Mouse (Mus musculus) MEL (cell line): ENCODE measurements around the gene Cdca3. TPM values are rescaled to one million over a fixed set of nuclear protein-coding genes. Genes with fewer than 3 reads are reported as not detected.
"Not testable (repeated sequence)": the region's sequence is repeated elsewhere in the genome, so short reads cannot be mapped to it uniquely, and the experiment has no call there.

Source experiments
- DNase-seq: peaks from one replicate; pipeline ENCODE4 v3.0.0; 2011; ENCODE audit warnings: low read depth, low spot score
- H3K27ac ChIP-seq: 2 replicates; pipeline ENCODE4 v1.5.1; 2012; ENCODE audit warnings: low read depth, mild to moderate bottlenecking, control low read depth, low read length, moderate library complexity; ENCODE audit not compliant: control insufficient read depth
- H3K27me3 ChIP-seq, 2 experiments: fragments of 150-350 bp in 1 of 2; sonication (generic) in 1 of 2; 2 replicates each; pipeline ENCODE4 v1.6.1; 2012; ENCODE audit warnings: low read length in 2 of 2, mild to moderate bottlenecking in 2 of 2, improper control_type of control experiment in 1 of 2, moderate library complexity in 1 of 2; ENCODE audit not compliant: insufficient read depth in 2 of 2, control insufficient read depth in 1 of 2
- H3K36me3 ChIP-seq, 2 experiments: 2 replicates each; pipeline ENCODE4 v1.6.1; 2012 to 2014; ENCODE audit warnings: low read length in 2 of 2, improper control_type of control experiment in 1 of 2, inconsistent platforms in 1 of 2, mild to moderate bottlenecking in 1 of 2; ENCODE audit not compliant: insufficient read depth in 2 of 2, control insufficient read depth in 1 of 2
- H3K4me1 ChIP-seq, 2 experiments: fragments of 150-350 bp in 1 of 2; sonication (generic) in 1 of 2; 2 replicates each; pipeline ENCODE4 v1.6.1; 2012; ENCODE audit warnings: low read length in 2 of 2, improper control_type of control experiment in 1 of 2, mild to moderate bottlenecking in 1 of 2; ENCODE audit not compliant: insufficient read depth in 2 of 2, control insufficient read depth in 1 of 2
- H3K4me3 ChIP-seq, 2 experiments: fragments of 150-350 bp in 1 of 2; sonication (generic) in 1 of 2; 2 replicates each; pipeline ENCODE4 v1.5.1; 2012; ENCODE audit warnings: low read depth in 2 of 2, low read length in 2 of 2, mild to moderate bottlenecking in 2 of 2, moderate library complexity in 2 of 2, control low read depth in 1 of 2, improper control_type of control experiment in 1 of 2; ENCODE audit not compliant: control insufficient read depth in 1 of 2, insufficient read depth in 1 of 2
- H3K79me2 ChIP-seq: 2 replicates; pipeline ENCODE4 v1.6.1; 2012; ENCODE audit warnings: mild to moderate bottlenecking, low read length, moderate library complexity; ENCODE audit not compliant: control insufficient read depth, poor library complexity, insufficient read depth
- H3K9ac ChIP-seq: 2 replicates; pipeline ENCODE4 v1.6.1; 2012; ENCODE audit warnings: low read depth, mild to moderate bottlenecking, control low read depth, low read length, moderate library complexity; ENCODE audit not compliant: control insufficient read depth, poor library complexity, severe bottlenecking
- H3K9me3 ChIP-seq: fragments of 150-350 bp; sonication (generic); replicated peaks from 2 replicates; pipeline ENCODE4 v1.6.1; 2012; ENCODE audit warnings: mild to moderate bottlenecking, low read length, improper control_type of control experiment, moderate library complexity; ENCODE audit not compliant: insufficient read depth
- CTCF ChIP-seq, 3 experiments: IDR thresholded peaks in 2 of 3; conservative IDR thresholded peaks in 1 of 3; 2 replicates each; pipeline ENCODE4 v1.5.1; 2011 to 2012; ENCODE audit warnings: low read length in 3 of 3, low read depth in 2 of 3, mild to moderate bottlenecking in 2 of 3, improper control_type of control experiment in 1 of 3, inconsistent platforms in 1 of 3, mixed read lengths in 1 of 3, moderate library complexity in 1 of 3; ENCODE audit not compliant: control insufficient read depth in 1 of 3, insufficient read depth in 1 of 3, poor library complexity in 1 of 3, severe bottlenecking in 1 of 3
- NRF1 ChIP-seq: IDR thresholded peaks from 2 replicates; pipeline ENCODE4 v1.6.1; 2014; ENCODE audit warnings: low read depth, mild to moderate bottlenecking, inconsistent platforms, low read length, improper control_type of control experiment, moderate library complexity; ENCODE audit not compliant: poor library complexity, insufficient read depth, severe bottlenecking
- RAD21 ChIP-seq: IDR thresholded peaks from 2 replicates; pipeline ENCODE4 v1.6.1; 2011; ENCODE audit warnings: mild to moderate bottlenecking, low read depth, low read length, improper control_type of control experiment
- RCOR1 ChIP-seq: IDR thresholded peaks from 2 replicates; pipeline ENCODE4 v1.6.1; 2012; ENCODE audit warnings: low read depth, mild to moderate bottlenecking, inconsistent platforms, low read length, improper control_type of control experiment
- TBP ChIP-seq: IDR thresholded peaks from 2 replicates; pipeline ENCODE4 v1.8.0; 2011; ENCODE audit warnings: low read depth, low read length, improper control_type of control experiment
- polyA plus RNA-seq, 2 experiments: library from polyadenylated mRNA; stranded (reverse) in 1 of 2; unstranded in 1 of 2; fragments of >175 nt in 1 of 2; fragments of >200 nt in 1 of 2; gene quantifications; 2 replicates each; pipeline versions ENCODE4 v1.2.1 to v1.2.4; 2012; ENCODE audit warnings: low replicate concordance in 2 of 2, low read depth in 1 of 2; ENCODE audit not compliant: insufficient read length in 2 of 2, insufficient read depth in 1 of 2, missing spikeins in 1 of 2
- total RNA-seq: library from RNA; depleted of rRNA; stranded (reverse); fragments of 300-350 nt; gene quantifications from 2 replicates; pipeline ENCODE4 v1.2.3, GENCODE M21; 2012

The Cdca3 gene
- total and polyA plus RNA-seq, 3 experiments: 54.5 to 185 TPM; not detected in 1

- DNase-seq: no peak
- Histone ChIP-seq H3K79me2 (no peaks in the 10 kb centered on the region; the same call in 1 of the 2 replicates), H3K27ac (no peak overlapping the region), H3K4me3 (no peak overlapping the region), H3K9ac (no peak overlapping the region), H3K36me3 (peaks cover 0 to 9% of the 10 kb centered on the region in 2 experiments; a peak in 2 of 4 replicates), H3K9me3 (no peaks in the 10 kb centered on the region), H3K27me3 (no peaks in the 10 kb centered on the region)
- TF ChIP-seq RAD21: peak; percentile 12
- peak in 1 of 3 experiments; percentile 23; a peak in 1 of 6 replicates for TF ChIP-seq CTCF (IDR thresholded peaks at IDR 0.05 in 2 of 3, conservative IDR thresholded peaks at IDR 0.05 in 1 of 3; ENCODE audit: control insufficient read depth in 1 of 3, insufficient read depth in 1 of 3, low read depth in 2 of 3, low read length in 3 of 3, poor library complexity in 1 of 3, severe bottlenecking in 1 of 3)
- no peak for TF ChIP-seq NRF1
- TF ChIP-seq, all 39 proteins: peak for 2
- H3K4me1 ChIP-seq: peaks cover 0 to 19% of the 10 kb centered on the region in 2 experiments; a peak in 2 of 4 replicates
These were observed 26.3 kb upstream of the Cdca3 start for GRCm38 (mm10) chr6:124803061-124803460.

- not testable (repeated sequence) for H3K27me3 ChIP-seq
These were observed 25.7 kb upstream of the Cdca3 start for GRCm38 (mm10) chr6:124803691-124804090.

GRCm38 (mm10) chr6:124804341-124804740 lies 25.0 kb upstream of the Cdca3 start:
- TF ChIP-seq RCOR1 (no peak), TBP (peak; percentile 95)
- Histone ChIP-seq H3K27me3 (no peaks in the 10 kb centered on the region), H3K27ac (peak overlapping the region; percentile 92; the same call in 1 of the 2 replicates), H3K4me1 (peaks cover 0 to 22% of the 10 kb centered on the region in 2 experiments; a peak in 2 of 4 replicates), H3K79me2 (peaks cover 2% of the 10 kb centered on the region; the same call in 1 of the 2 replicates), H3K36me3 (peaks cover 0 to 9% of the 10 kb centered on the region in 2 experiments; a peak in 2 of 4 replicates), H3K9me3 (no peaks in the 10 kb centered on the region), H3K4me3 (peak overlapping the region in 1 of 2 experiments; percentile 61; a peak in 1 of 4 replicates), H3K9ac (peak overlapping the region; percentile 8; the same call in 1 of the 2 replicates)
- DNase-seq: peak; percentile 67

More at GRCm38 (mm10) chr6:124803691-124804090, 25.7 kb upstream of the Cdca3 start:
- H3K4me3 ChIP-seq, DNase-seq, H3K79me2 ChIP-seq, H3K36me3 ChIP-seq, H3K9ac ChIP-seq, H3K27ac ChIP-seq, H3K9me3 ChIP-seq: not testable (repeated sequence)
- H3K4me1 ChIP-seq: peaks cover 0 to 22% of the 10 kb centered on the region in 2 experiments; a peak in 2 of 4 replicates
